7 mouse cellular contexts compared by ENCODE assay signal in genomic region chr19:5473720-5474119, GRCm38 (mm10). TPM values are rescaled to one million over a fixed set of nuclear protein-coding genes. Genes with fewer than 3 reads are reported as not detected.
DNase-seq lines count a peak whose midpoint lies in the region; ATAC-seq lines count a peak whose summit lies in the region.

Gene Efemp2 (plus strand): TSS chr19:5473954.

- no peaks in the 10 kb centered on the region for H3K27me3 ChIP-seq in intestine, embryonic 15.5 days (replicated peaks)

- 0 out of 2 replicates have a peak, but pooled peaks cover 2% of the 10 kb centered on the region for H3K36me3 ChIP-seq in intestine, embryonic 15.5 days

- H3K4me2 ChIP-seq in intestine, embryonic 15.5 days (replicated peaks), result peak within 1 kb of the TSS; percentile 90

- peak within 1 kb of the TSS; percentile 87 for H3K27ac ChIP-seq in intestine, embryonic 15.5 days

- peak; percentile 87 for ATAC-seq in intestine, embryonic 15.5 days

- H3K9me3 ChIP-seq in intestine, embryonic 15.5 days, result no peaks in the 10 kb centered on the region

- H3K4me1 ChIP-seq in intestine, embryonic 15.5 days (replicated peaks), result peaks cover 18% of the 10 kb centered on the region

- WGBS in intestine, embryonic 15.5 days, result under 1% methylated on average over 22 of the region's 22 CpGs

- peak; percentile 95 to 96 for DNase-seq in adrenal gland, adult (ENCODE audit: inconsistent age in 2 of 2, low spot score in 1 of 2)
- peak; percentile 85 for DNase-seq in embryo, embryonic 10 days (ENCODE audit: low spot score)
- peak; percentile 67 to 76 for DNase-seq in gastrocnemius, postnatal 4 days (ENCODE audit: low spot score in 2 of 2)
- DNase-seq in left cerebral cortex, postnatal 4 days, result peak; percentile 80
- peak; percentile 76 for DNase-seq in mesoderm, embryonic 11.5 days (ENCODE audit: low read depth, low spot score)
- peak; percentile 80 for DNase-seq in skeletal muscle tissue, adult 2 months (ENCODE audit: low read depth, low spot score)

- intact Hi-C loops in left cerebral cortex, postnatal 4 days (cut with DNase I), result no loop called here

- peak within 1 kb of the TSS; percentile 58 for H3K4me3 ChIP-seq in intestine, embryonic 15.5 days (replicated peaks)

- H3K9ac ChIP-seq in intestine, embryonic 15.5 days, result peak within 1 kb of the TSS; percentile 71

RNA-seq across cellular contexts. Expression of gene Efemp2, which starts in this region (rescaled TPM):
- 10 to 100 TPM; 57.2 to 68.1 TPM for total RNA-seq in gastrocnemius, postnatal 4 days (2021)
- 118 TPM in 2 replicates for polyA plus RNA-seq in intestine, embryonic 15.5 days (2015; fragmentation: Nextera tagmentation; extraction: Ambion mirVana)
- total RNA-seq in left cerebral cortex, postnatal 4 days (2021), result 10 to 100 TPM; 23.7 to 25.4 TPM

Comparison
In these comparisons a context has a peak if more than half of its experiments do, and no peak if none do; other contexts are left out.
1. Peak in every context shown above with its lines: DNase-seq, ATAC-seq, H3K4me3 ChIP-seq and H3K27ac ChIP-seq.